Mouse (Mus musculus): Measurements from ENCODE around the gene Slc16a12.

GRCm38 (mm10) chr19:34718478-34718877 lies 28.6 kb downstream of the Slc16a12 start:
- no peak for TF ChIP-seq CTCF (IDR thresholded peaks at IDR 0.05; ENCODE audit: low read depth)
- no peak for TF ChIP-seq EP300 (optimal IDR thresholded peaks at IDR 0.05)

Measured in stomach, postnatal 0 days (tissue).